Mouse (Mus musculus) midbrain, embryonic 10.5 days (tissue): Measurements from ENCODE around the gene Sept11. TPM values are rescaled to one million over a fixed set of nuclear protein-coding genes. Genes with fewer than 3 reads are reported as not detected.

Experiments
- DNase-seq: peaks from one replicate; pipeline ENCODE4 v3.0.0-alpha.2; 2017; ENCODE audit warnings: low spot score
- H3K27ac ChIP-seq: fragments of 300-500 bp; sonication (generic); replicated peaks from 2 replicates; pipeline ENCODE4 v1.5.1; 2016; ENCODE audit warnings: mild to moderate bottlenecking
- H3K27me3 ChIP-seq: fragments of 300-500 bp; sonication (generic); 2 replicates; pipeline ENCODE4 v1.6.1; 2016; ENCODE audit warnings: low read depth, mild to moderate bottlenecking; ENCODE audit not compliant: poor library complexity, severe bottlenecking
- H3K36me3 ChIP-seq: fragments of 300-500 bp; sonication (generic); 2 replicates; pipeline ENCODE4 v1.6.1; 2016; ENCODE audit warnings: mild to moderate bottlenecking, moderate library complexity
- H3K4me1 ChIP-seq: fragments of 300-500 bp; sonication (generic); 2 replicates; pipeline ENCODE4 v1.6.1; 2016
- H3K4me3 ChIP-seq: fragments of 300-500 bp; sonication (generic); 2 replicates; pipeline ENCODE4 v1.5.1; 2016; ENCODE audit warnings: mild to moderate bottlenecking, moderate library complexity
- H3K9me3 ChIP-seq: fragments of 300-500 bp; sonication (generic); replicated peaks from 2 replicates; pipeline ENCODE4 v1.6.1; 2016; ENCODE audit warnings: mild to moderate bottlenecking
- WGBS: fragments of 180-500 bp; shearing (Covaris S2); methylation state at CpG from one replicate; pipeline ENCODE4 v1.1.7; 2016; 5-methylcytosine and 5-hydroxymethylcytosine counted together
- polyA plus RNA-seq: library from polyadenylated mRNA; unstranded; fragments of >200 nt; fragmentation: Nextera tagmentation; extraction: Ambion mirVana; gene quantifications from 2 replicates; pipeline ENCODE4 v1.2.1, GENCODE M21; 2016

The Sept11 gene
- polyA plus RNA-seq, 1 experiment from 2014 or later, result 251 TPM

GRCm38 (mm10) chr5:93101371-93101791 is 8.1 kb downstream of the Sept11 start:
- H3K9me3 ChIP-seq, result 0 out of 2 replicates have a peak, but pooled peaks cover 6% of the 10 kb centered on the region
- 65% methylated on average over 8 of the region's 8 CpGs for WGBS
- H3K27me3 ChIP-seq, result no peaks in the 10 kb centered on the region
- H3K4me3 ChIP-seq, result no peak overlapping the region
- DNase-seq, result no peak
- peaks cover 44% of the 10 kb centered on the region for H3K4me1 ChIP-seq
- H3K27ac ChIP-seq, result no peak overlapping the region; the same call in 1 of the 2 replicates
- H3K36me3 ChIP-seq, result peaks cover 75% of the 10 kb centered on the region

- no peak overlapping the region for H3K27ac ChIP-seq
- DNase-seq, result no peak
- no peak overlapping the region for H3K4me3 ChIP-seq
- peaks cover 22% of the 10 kb centered on the region for H3K4me1 ChIP-seq
- 0 out of 2 replicates have a peak, but pooled peaks cover 6% of the 10 kb centered on the region for H3K9me3 ChIP-seq
- H3K27me3 ChIP-seq, result no peaks in the 10 kb centered on the region
- H3K36me3 ChIP-seq, result peaks cover 65% of the 10 kb centered on the region
- 89% methylated on average over 8 of the region's 8 CpGs for WGBS
These were observed 10.4 kb downstream of the Sept11 start for GRCm38 (mm10) chr5:93103603-93104002.

GRCm38 (mm10) chr5:93104987-93105823 is 12.0 kb downstream of the Sept11 start:
- 90% methylated on average over 5 of the region's 5 CpGs for WGBS
- Histone ChIP-seq H3K9me3 (0 out of 2 replicates have a peak, but pooled peaks cover 6% of the 10 kb centered on the region), H3K27ac (no peak overlapping the region), H3K4me3 (no peak overlapping the region), H3K27me3 (no peaks in the 10 kb centered on the region), H3K36me3 (peaks cover 69% of the 10 kb centered on the region), H3K4me1 (peaks cover 15% of the 10 kb centered on the region)
- no peak for DNase-seq

GRCm38 (mm10) chr5:93106048-93106447 is 12.8 kb downstream of the Sept11 start:
- Histone ChIP-seq H3K27me3 (no peaks in the 10 kb centered on the region), H3K9me3 (0 out of 2 replicates have a peak, but pooled peaks cover 6% of the 10 kb centered on the region), H3K36me3 (peaks cover 69% of the 10 kb centered on the region), H3K27ac (no peak overlapping the region), H3K4me3 (no peak overlapping the region), H3K4me1 (peaks cover 7% of the 10 kb centered on the region)
- WGBS, result 94% methylated on average over 4 of the region's 4 CpGs
- no peak for DNase-seq

GRCm38 (mm10) chr5:93108703-93109102 is 15.5 kb downstream of the Sept11 start:
- no peak overlapping the region for H3K4me3 ChIP-seq
- H3K27ac ChIP-seq, result no peak overlapping the region
- no peaks in the 10 kb centered on the region for H3K9me3 ChIP-seq
- DNase-seq, result no peak
- peaks cover 65% of the 10 kb centered on the region for H3K36me3 ChIP-seq
- WGBS, result 94% methylated on average over 4 of the region's 4 CpGs
- H3K27me3 ChIP-seq, result no peaks in the 10 kb centered on the region
- no peaks in the 10 kb centered on the region for H3K4me1 ChIP-seq

- no peak for DNase-seq
- Histone ChIP-seq H3K4me3 (no peak overlapping the region), H3K9me3 (no peaks in the 10 kb centered on the region), H3K36me3 (peaks cover 57% of the 10 kb centered on the region), H3K4me1 (no peaks in the 10 kb centered on the region), H3K27ac (no peak overlapping the region), H3K27me3 (no peaks in the 10 kb centered on the region)
- 86% methylated on average over 2 of the region's 2 CpGs for WGBS
These were observed 16.3 kb downstream of the Sept11 start for GRCm38 (mm10) chr5:93109555-93109954.

GRCm38 (mm10) chr5:93112290-93112689 is 19.1 kb downstream of the Sept11 start:
- WGBS, result 92% methylated on average over 3 of the region's 3 CpGs
- DNase-seq, result no peak
- Histone ChIP-seq H3K27me3 (no peaks in the 10 kb centered on the region), H3K4me3 (no peak overlapping the region), H3K36me3 (peaks cover 52% of the 10 kb centered on the region), H3K27ac (no peak overlapping the region), H3K4me1 (no peaks in the 10 kb centered on the region), H3K9me3 (no peaks in the 10 kb centered on the region)

GRCm38 (mm10) chr5:93113517-93113916 is 20.3 kb downstream of the Sept11 start:
- H3K36me3 ChIP-seq, result peaks cover 56% of the 10 kb centered on the region
- no peak for DNase-seq

GRCm38 (mm10) chr5:93114515-93114914 is 21.3 kb downstream of the Sept11 start:
- H3K27ac ChIP-seq, result no peak overlapping the region
- WGBS, result 82% methylated on average over 6 of the region's 6 CpGs

More at GRCm38 (mm10) chr5:93113517-93113916, 20.3 kb downstream of the Sept11 start:
- no peak overlapping the region for H3K27ac ChIP-seq
- H3K4me1 ChIP-seq, result no peaks in the 10 kb centered on the region
- 96% methylated on average over 5 of the region's 5 CpGs for WGBS
- no peak overlapping the region for H3K4me3 ChIP-seq
- no peaks in the 10 kb centered on the region for H3K27me3 ChIP-seq
- H3K9me3 ChIP-seq, result no peaks in the 10 kb centered on the region

GRCm38 (mm10) chr5:93115059-93115458 is 21.8 kb downstream of the Sept11 start:
- Histone ChIP-seq H3K4me1 (no peaks in the 10 kb centered on the region), H3K36me3 (peaks cover 47% of the 10 kb centered on the region), H3K4me3 (no peak overlapping the region), H3K27ac (no peak overlapping the region), H3K9me3 (no peaks in the 10 kb centered on the region), H3K27me3 (no peaks in the 10 kb centered on the region)
- no peak for DNase-seq
- 82% methylated on average over 6 of the region's 6 CpGs for WGBS

More at GRCm38 (mm10) chr5:93114515-93114914, 21.3 kb downstream of the Sept11 start:
- Histone ChIP-seq H3K4me1 (no peaks in the 10 kb centered on the region), H3K27me3 (no peaks in the 10 kb centered on the region), H3K9me3 (no peaks in the 10 kb centered on the region), H3K36me3 (peaks cover 52% of the 10 kb centered on the region), H3K4me3 (no peak overlapping the region)
- DNase-seq, result no peak

- DNase-seq, result no peak
- WGBS, result 92% methylated on average over 13 of the region's 13 CpGs
These were observed 22.6 kb downstream of the Sept11 start for GRCm38 (mm10) chr5:93115854-93116253.

GRCm38 (mm10) chr5:93117648-93118047 is 24.4 kb downstream of the Sept11 start:
- Histone ChIP-seq H3K4me1 (peaks cover 5% of the 10 kb centered on the region; the same call in 1 of the 2 replicates), H3K4me3 (no peak overlapping the region), H3K36me3 (peaks cover 34% of the 10 kb centered on the region), H3K27ac (no peak overlapping the region), H3K9me3 (no peaks in the 10 kb centered on the region), H3K27me3 (no peaks in the 10 kb centered on the region)
- WGBS, result 86% methylated on average over 8 of the region's 8 CpGs
- no peak for DNase-seq

More at GRCm38 (mm10) chr5:93115854-93116253, 22.6 kb downstream of the Sept11 start:
- H3K27ac ChIP-seq, result no peak overlapping the region
- no peak overlapping the region for H3K4me3 ChIP-seq
- peaks cover 4% of the 10 kb centered on the region; the same call in 1 of the 2 replicates for H3K4me1 ChIP-seq
- no peaks in the 10 kb centered on the region for H3K9me3 ChIP-seq
- H3K36me3 ChIP-seq, result peaks cover 42% of the 10 kb centered on the region
- H3K27me3 ChIP-seq, result no peaks in the 10 kb centered on the region

GRCm38 (mm10) chr5:93121660-93122059 is 28.4 kb downstream of the Sept11 start:
- DNase-seq, result no peak
- Histone ChIP-seq H3K4me1 (peaks cover 35% of the 10 kb centered on the region), H3K9me3 (no peaks in the 10 kb centered on the region), H3K27me3 (no peaks in the 10 kb centered on the region), H3K27ac (no peak overlapping the region), H3K36me3 (peaks cover 20% of the 10 kb centered on the region; the same call in 1 of the 2 replicates), H3K4me3 (no peak overlapping the region)
- WGBS, result 90% methylated on average over 8 of the region's 8 CpGs
